Mouse (Mus musculus): Measurements from ENCODE around the gene Lrrc51.

DNA sequence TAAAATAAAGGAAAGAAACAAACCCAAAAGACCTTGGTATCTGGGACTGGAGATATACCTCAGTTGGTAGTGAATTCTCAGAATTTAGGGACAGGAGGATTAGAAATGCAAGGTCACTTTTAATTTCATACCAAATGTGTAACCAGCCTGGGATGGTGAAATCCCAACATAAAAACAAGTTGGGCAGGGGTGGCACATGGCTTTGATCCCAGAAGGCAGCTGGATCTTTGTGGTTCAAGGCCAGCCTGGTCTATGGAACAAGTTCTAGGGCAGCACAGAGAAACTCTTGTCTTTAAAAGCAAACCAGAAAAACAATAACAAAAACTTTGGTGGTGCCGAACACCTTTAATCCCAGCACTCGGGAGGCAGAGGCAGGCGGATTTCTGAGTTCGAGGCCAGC lies 66.2 kb downstream of the Lrrc51 start:
- TF ChIP-seq POLR2A (IDR thresholded peaks at IDR 0.05; ENCODE audit: low read depth, low read length) = no peak
- no peak for TF ChIP-seq CTCF (IDR thresholded peaks at IDR 0.05; ENCODE audit: extremely low read depth, insufficient read depth, insufficient read length, insufficient replicate concordance)
